In genomic region chr11:17163956-17164355, GRCm38 (mm10) we compare ENCODE assay signal across 27 mouse cellular contexts. TPM values are rescaled to one million over a fixed set of nuclear protein-coding genes. Genes with fewer than 3 reads are reported as not detected.
DNase-seq lines count a peak whose midpoint lies in the region; ATAC-seq lines count a peak whose summit lies in the region.
"Had no signal": no experiment of that assay in that cellular context is flagged by ENCODE, and none has a peak within 500 bp of the region (broad histone marks: within the 10 kb centered on the region; RNA-seq: fewer than 3 reads in every experiment).

No protein-coding gene starts in this region.

- H3K27ac ChIP-seq in intestine, embryonic 15.5 days, result no peak overlapping the region
- no peak overlapping the region for H3K27ac ChIP-seq in stomach, embryonic 16.5 days (ENCODE audit: low read length)
- H3K27ac ChIP-seq: forebrain, embryonic 13.5 days; hindbrain, embryonic 13.5 days; limb, embryonic 13.5 days; liver, embryonic 12.5 days had no signal

- no peaks in the 10 kb centered on the region for H3K27me3 ChIP-seq in megakaryocyte, embryonic 14.5 days (replicated peaks)
- no peaks in the 10 kb centered on the region for H3K27me3 ChIP-seq in intestine, embryonic 15.5 days (replicated peaks)
- H3K27me3 ChIP-seq in stomach, embryonic 16.5 days (ENCODE audit: control insufficient read depth, insufficient read depth, low read length), result no peaks in the 10 kb centered on the region
- H3K27me3 ChIP-seq: forebrain, embryonic 13.5 days; hindbrain, embryonic 13.5 days; limb, embryonic 13.5 days; liver, embryonic 12.5 days had no signal

- peaks cover 80% of the 10 kb centered on the region for H3K4me1 ChIP-seq in megakaryocyte, embryonic 14.5 days
- H3K4me1 ChIP-seq in intestine, embryonic 15.5 days (replicated peaks), result peaks cover 25% of the 10 kb centered on the region
- peaks cover 29% of the 10 kb centered on the region for H3K4me1 ChIP-seq in stomach, embryonic 16.5 days (ENCODE audit: control insufficient read depth, insufficient read depth, low read length)

- H3K36me3 ChIP-seq in megakaryocyte, embryonic 14.5 days (replicated peaks; ENCODE audit: low read length), result peaks cover 16% of the 10 kb centered on the region
- no peaks in the 10 kb centered on the region for H3K36me3 ChIP-seq in intestine, embryonic 15.5 days
- no peaks in the 10 kb centered on the region for H3K36me3 ChIP-seq in stomach, embryonic 16.5 days (ENCODE audit: control insufficient read depth, insufficient read depth, low read length)
- H3K36me3 ChIP-seq: hindbrain, embryonic 13.5 days; limb, embryonic 13.5 days; liver, embryonic 12.5 days had no signal

- no peaks in the 10 kb centered on the region for H3K9me3 ChIP-seq in megakaryocyte, embryonic 14.5 days
- no peaks in the 10 kb centered on the region for H3K9me3 ChIP-seq in intestine, embryonic 15.5 days
- H3K9me3 ChIP-seq in stomach, embryonic 16.5 days (replicated peaks; ENCODE audit: control insufficient read depth, low read length), result no peaks in the 10 kb centered on the region
- H3K9me3 ChIP-seq: forebrain, embryonic 13.5 days; hindbrain, embryonic 13.5 days; limb, embryonic 13.5 days; liver, embryonic 12.5 days had no signal

- peak; percentile 52 for DNase-seq in R1 (ENCODE audit: low read depth, low spot score)
- DNase-seq in left cerebral cortex, adult 9 months (ENCODE audit: low spot score in 2 of 2), result no peak
- no peak for DNase-seq in cerebellum, adult 9-10 months
- DNase-seq: adrenal gland, postnatal 10 days; B cell, adult 2 months; cerebellum, adult 18-20 months; cerebellum, postnatal 14 days; gastrocnemius, postnatal 25 days; heart, adult 18-20 months; heart, postnatal 4 days; kidney, adult 9 months; kidney, postnatal 10 days; lung, adult 18-20 months; lung, postnatal 4 days; midbrain, embryonic 14.5 days; right cerebral cortex, postnatal 4 days; thymus, postnatal 25 days had no signal

- 62% methylated on average over 1 of the region's 1 CpGs for WGBS in intestine, embryonic 15.5 days
- 54% methylated on average over 1 of the region's 1 CpGs for WGBS in stomach, embryonic 16.5 days

- H3K9ac ChIP-seq in intestine, embryonic 15.5 days, result no peak overlapping the region
- no peak overlapping the region for H3K9ac ChIP-seq in stomach, embryonic 16.5 days (ENCODE audit: low read length)
- H3K9ac ChIP-seq: forebrain, embryonic 13.5 days; hindbrain, embryonic 13.5 days; limb, embryonic 13.5 days; liver, embryonic 12.5 days had no signal

- H3K4me2 ChIP-seq in intestine, embryonic 15.5 days (replicated peaks), result peak overlapping the region; percentile 37; the same call in 1 of the 2 replicates
- 0 out of 2 replicates have a peak overlapping the region, but pooled peaks have one; percentile 9 for H3K4me2 ChIP-seq in stomach, embryonic 16.5 days (ENCODE audit: low read depth, low read length)
- H3K4me2 ChIP-seq: forebrain, embryonic 13.5 days; heart, embryonic 11.5 days; hindbrain, embryonic 13.5 days; limb, embryonic 13.5 days; liver, embryonic 12.5 days had no signal

- ATAC-seq in megakaryocyte, adult 5-6 weeks (ENCODE audit: poor library complexity, severe bottlenecking), result no peak
- ATAC-seq in intestine, embryonic 15.5 days, result peak; percentile 18
- ATAC-seq in stomach, embryonic 16.5 days (ENCODE audit: insufficient read depth, low FRiP score), result no peak
- ATAC-seq: forebrain, embryonic 13.5 days; liver, embryonic 12.5 days; lung, postnatal 0 days had no signal

- peak overlapping the region; percentile 66 for H3K4me3 ChIP-seq in megakaryocyte, embryonic 14.5 days (replicated peaks)
- no peak overlapping the region for H3K4me3 ChIP-seq in intestine, embryonic 15.5 days (replicated peaks)
- H3K4me3 ChIP-seq in stomach, embryonic 16.5 days (replicated peaks; ENCODE audit: low read length), result no peak overlapping the region
- H3K4me3 ChIP-seq: forebrain, embryonic 13.5 days; hindbrain, embryonic 13.5 days; limb, embryonic 13.5 days; liver, embryonic 12.5 days had no signal

RNA-seq across cellular contexts. Expression of gene Ppp3r1, which starts 4.9 kb away (rescaled TPM):
- polyA plus RNA-seq in megakaryocyte, embryonic 14.5 days (2012; ENCODE audit: insufficient read depth, low replicate concordance), result 18.6 and 92.9 TPM in 2 replicates
- 66.9 and 72.9 TPM in 2 replicates for total RNA-seq in megakaryocyte, adult 5-6 weeks (2015)
- total RNA-seq in megakaryocyte, adult 5-6 weeks (2017), result 79.8 and 91.7 TPM in 2 replicates
- polyA plus RNA-seq in intestine, embryonic 15.5 days (2015; fragmentation: Nextera tagmentation; extraction: Ambion mirVana), result 100 and 111 TPM in 2 replicates
- 78.7 and 86.5 TPM in 2 replicates for polyA plus RNA-seq in stomach, embryonic 16.5 days (2015; fragmentation: Nextera tagmentation; extraction: Ambion mirVana)

RNA-seq across cellular contexts. Expression of gene Wdr92, which starts 18.0 kb away (rescaled TPM):
- 2.0 TPM in 1 of 2 replicates, not detected in the other for polyA plus RNA-seq in megakaryocyte, embryonic 14.5 days (2012; ENCODE audit: insufficient read depth, low replicate concordance)
- 9.2 and 13.9 TPM in 2 replicates for total RNA-seq in megakaryocyte, adult 5-6 weeks (2015)
- 13.6 and 16.4 TPM in 2 replicates for total RNA-seq in megakaryocyte, adult 5-6 weeks (2017)
- polyA plus RNA-seq in intestine, embryonic 15.5 days (2015; fragmentation: Nextera tagmentation; extraction: Ambion mirVana), result 24.7 and 27.2 TPM in 2 replicates
- polyA plus RNA-seq in stomach, embryonic 16.5 days (2015; fragmentation: Nextera tagmentation; extraction: Ambion mirVana), result 24.6 and 26.4 TPM in 2 replicates

RNA-seq across cellular contexts. Expression of gene Pno1, which starts 47.4 kb away (rescaled TPM):
- polyA plus RNA-seq in megakaryocyte, embryonic 14.5 days (2012; ENCODE audit: insufficient read depth, low replicate concordance), result 1.1 and 21.3 TPM in 2 replicates
- 27.7 and 32.5 TPM in 2 replicates for total RNA-seq in megakaryocyte, adult 5-6 weeks (2015)
- 40.7 and 49.6 TPM in 2 replicates for total RNA-seq in megakaryocyte, adult 5-6 weeks (2017)
- 80.1 and 89.9 TPM in 2 replicates for polyA plus RNA-seq in intestine, embryonic 15.5 days (2015; fragmentation: Nextera tagmentation; extraction: Ambion mirVana)
- polyA plus RNA-seq in stomach, embryonic 16.5 days (2015; fragmentation: Nextera tagmentation; extraction: Ambion mirVana), result 63.6 and 70.0 TPM in 2 replicates
